Mouse (Mus musculus) R1 (cell line): ENCODE results near the gene Cars2.
"Not testable (repeated sequence)": the region's sequence is repeated elsewhere in the genome, so short reads cannot be mapped to it uniquely, and the experiment has no call there.

Experiments
- DNase-seq: peaks from one replicate; pipeline ENCODE4 v3.0.0-alpha.2; 2018; ENCODE audit warnings: low read depth, low spot score

The Cars2 gene

DNA sequence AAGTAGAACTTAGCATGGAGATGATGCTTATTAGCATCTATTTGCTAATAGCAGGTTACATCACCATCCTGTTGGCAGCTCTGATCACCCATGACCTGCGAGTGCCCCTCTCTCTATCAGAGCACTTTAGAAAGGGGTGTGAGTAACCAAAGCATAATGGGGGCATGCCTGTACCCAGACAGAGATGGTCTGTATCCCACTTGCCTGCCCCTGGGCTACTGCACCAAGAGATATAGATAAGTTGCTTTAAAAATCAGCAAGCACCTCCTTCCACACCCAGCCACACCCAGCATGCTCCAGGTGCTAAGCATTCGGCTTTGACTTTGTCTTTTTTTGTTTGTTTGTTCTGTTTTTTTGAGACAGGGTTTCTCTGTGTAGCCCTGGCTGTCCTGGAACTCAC is 74.7 kb downstream of the Cars2 start:
- no peak for DNase-seq

DNA sequence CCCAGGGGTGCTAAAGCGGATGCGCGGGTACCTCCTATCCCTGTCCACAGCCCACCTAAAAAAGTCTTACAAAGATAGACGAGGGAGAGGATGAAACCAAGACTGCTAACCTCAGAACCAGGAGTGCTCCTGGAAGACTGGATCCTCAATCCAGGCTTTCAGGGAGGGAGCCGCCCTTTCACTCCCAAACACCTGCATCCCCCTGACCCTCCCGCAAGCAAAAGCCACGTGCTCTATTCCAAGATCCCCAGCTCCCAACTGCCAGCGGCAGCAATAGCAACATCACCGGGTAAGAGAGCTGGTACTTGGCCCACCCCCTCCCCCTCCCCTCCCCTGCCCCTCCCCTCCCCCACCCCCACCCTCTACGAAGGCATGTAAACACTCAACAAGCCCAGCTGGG is 75.2 kb downstream of the Cars2 start:
- no peak for DNase-seq

DNA sequence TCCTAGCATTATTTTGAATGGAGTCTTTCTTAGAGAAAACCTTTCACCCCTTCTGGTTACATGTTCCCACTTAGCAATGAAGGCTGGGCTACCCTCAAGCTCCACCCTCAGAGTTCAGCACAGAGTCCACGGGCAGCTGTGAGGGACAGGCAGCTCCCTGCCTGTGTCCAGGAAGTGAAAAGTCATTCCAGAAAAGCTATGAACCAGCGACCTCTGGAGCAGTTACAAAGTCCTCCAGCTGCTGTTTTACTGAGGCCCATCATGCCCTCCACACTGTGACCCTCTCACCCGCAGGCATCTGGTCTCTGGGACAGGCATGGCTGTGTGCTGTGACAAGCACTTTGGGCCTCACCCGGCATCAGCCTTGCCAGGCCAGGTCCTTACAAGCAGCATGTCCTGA is 77.5 kb downstream of the Cars2 start:
- DNase-seq: no peak

DNA sequence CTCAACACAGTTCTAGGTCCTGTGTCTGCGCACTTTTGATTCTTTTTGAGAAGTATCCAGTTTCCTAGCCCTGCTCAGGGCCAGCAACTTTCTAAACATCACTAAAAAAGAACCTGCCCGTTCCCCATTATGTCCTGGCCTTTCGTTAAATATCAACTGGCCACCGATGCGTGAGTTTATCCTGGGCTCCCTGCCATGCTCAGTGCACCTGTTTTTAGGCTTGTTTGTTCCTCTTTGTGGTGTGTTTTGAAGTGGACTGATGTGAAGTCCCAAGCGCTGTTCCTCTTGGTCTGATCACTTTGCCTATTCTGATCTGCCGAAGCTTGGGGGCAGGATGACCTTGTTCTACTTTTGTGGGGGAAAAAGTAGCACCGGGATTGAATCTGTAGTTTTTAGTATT is 79.3 kb downstream of the Cars2 start:
- DNase-seq: no peak

DNA sequence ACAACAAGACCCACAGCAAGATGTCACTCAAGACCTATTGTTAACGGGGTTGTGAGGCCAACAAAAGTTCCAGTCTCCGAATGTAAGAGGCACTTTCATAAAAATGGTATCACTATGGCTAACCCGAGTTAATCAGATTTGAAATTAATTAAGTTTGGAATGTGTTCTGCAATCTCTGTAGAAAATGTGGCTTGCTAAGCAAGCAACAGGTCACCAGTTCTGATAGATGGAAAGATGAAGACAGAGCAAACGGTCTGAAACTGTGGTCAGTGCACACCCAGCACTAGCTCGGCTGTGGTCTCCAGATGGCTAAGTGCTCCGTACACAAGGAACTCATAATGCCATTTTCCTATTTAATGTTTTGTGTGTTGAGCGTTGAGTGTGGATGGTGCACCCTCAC is 79.9 kb downstream of the Cars2 start:
- DNase-seq: no peak

DNA sequence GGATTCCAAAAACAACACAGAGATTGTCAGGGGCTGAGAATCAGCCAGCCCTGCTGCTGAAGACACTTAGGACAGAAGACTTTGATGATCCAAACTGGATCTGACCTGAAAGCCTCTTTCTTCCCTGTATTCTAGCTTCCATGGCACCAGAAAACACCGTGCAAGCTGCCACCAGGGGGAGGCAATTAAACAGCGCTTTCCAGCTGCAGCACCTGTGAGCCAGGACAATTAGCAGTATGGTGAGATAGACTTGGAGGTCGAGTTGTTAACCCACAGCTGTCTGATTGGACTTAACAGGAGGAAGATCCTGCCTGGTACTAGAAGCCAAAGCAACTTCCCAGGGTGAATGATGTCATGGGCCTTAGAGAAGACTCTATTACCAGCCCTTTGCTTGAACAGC is 81.5 kb downstream of the Cars2 start:
- DNase-seq: peak; percentile 72

DNA sequence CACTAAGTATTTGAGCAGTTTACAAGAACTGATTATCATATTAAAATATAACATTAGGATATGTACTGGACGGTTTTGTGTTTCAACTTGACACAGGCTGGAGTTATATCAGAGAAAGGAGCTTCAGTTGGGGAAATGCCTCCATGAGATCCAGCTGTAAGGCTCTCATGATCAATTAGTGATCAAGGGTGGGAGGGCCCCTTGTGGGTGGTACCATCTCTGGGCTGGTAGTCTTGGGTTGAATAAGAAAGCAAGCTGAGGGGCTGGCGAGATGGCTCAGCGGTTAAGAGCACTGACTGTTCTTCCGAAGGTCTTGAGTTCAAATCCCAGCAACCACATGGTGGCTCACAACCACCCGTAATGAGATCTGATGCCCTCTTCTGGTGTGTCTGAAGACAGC is 84.1 kb downstream of the Cars2 start:
- not testable (repeated sequence) for DNase-seq

DNA sequence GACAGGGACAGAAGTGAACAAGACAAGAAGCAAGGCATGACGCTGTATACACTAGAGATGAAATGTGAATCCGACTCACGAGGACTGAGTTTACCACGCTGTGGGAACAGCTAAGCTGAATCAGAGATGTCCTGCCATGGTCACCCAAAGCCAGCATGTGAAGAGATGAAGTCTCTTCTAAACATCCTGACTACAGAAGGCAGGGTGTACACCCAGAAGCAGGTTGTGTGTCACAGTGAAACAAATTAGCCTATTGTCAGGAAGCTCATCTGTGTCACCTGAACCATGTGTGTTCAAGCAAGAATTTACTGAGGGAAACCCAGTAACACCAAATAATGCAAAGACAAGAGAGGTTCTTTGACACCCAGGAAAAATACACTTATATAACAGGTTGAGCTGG is 85.0 kb downstream of the Cars2 start:
- no peak for DNase-seq

DNA sequence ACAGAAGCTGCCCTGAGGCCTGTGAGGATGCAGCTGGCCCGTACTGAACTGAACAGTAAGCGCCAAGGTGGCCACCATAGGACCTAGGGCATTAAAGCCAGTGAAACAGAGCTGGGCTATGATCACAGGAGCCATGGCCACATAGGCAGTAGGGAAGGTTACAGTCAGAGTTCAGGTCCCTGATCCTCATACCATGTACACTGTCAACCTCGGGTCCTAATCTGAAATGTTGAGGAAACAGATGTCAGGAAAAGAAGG is 85.9 kb downstream of the Cars2 start:
- DNase-seq: no peak
